Mouse (Mus musculus): ENCODE results near the gene Selplg.
"Not testable (repeated sequence)": the region's sequence is repeated elsewhere in the genome, so short reads cannot be mapped to it uniquely, and the experiment has no call there.

Gene Selplg

DNA sequence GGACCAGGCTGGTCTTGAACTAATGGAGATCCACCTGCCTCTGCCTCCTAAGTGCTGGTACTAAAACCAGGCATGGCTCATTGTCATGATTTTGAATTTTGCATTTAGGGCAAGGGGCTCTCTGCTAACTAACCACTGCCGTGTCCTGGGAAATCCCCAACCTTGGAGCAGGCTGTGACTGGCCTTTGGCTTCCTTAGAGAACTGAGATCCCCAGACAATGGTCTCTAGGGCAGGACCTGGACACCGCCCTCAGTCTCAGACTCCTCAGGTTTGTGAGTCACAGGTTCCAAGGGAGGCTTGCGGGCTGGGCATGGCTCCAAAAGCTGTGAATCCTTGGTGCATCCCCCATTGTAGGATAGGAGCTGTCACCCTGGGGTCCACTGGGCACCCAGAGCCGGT is 5.8 kb downstream of the Selplg start:
- no peak for DNase-seq (ENCODE audit: extremely low read depth, low read depth, low spot score)

DNA sequence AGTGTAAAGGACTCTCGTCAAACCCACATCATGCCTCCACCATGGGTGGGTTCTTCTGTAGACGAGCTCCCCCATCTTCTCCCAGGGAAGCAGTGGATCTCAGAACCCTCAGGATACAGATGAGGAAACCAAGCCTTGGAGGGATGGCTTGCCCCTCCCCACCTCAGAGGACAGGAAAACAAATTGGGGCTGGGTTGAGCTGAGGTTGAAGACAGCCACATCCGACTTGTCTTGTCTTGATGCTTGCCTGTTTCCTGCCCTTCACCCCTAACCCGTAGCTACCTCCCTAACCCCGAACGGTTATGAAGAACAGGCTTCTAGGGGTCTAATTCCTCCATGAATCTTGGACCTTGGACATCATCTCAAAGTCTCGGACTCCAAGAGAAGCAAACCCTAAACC is 6.9 kb downstream of the Selplg start:
- DNase-seq (ENCODE audit: extremely low read depth, low read depth, low spot score): no peak

DNA sequence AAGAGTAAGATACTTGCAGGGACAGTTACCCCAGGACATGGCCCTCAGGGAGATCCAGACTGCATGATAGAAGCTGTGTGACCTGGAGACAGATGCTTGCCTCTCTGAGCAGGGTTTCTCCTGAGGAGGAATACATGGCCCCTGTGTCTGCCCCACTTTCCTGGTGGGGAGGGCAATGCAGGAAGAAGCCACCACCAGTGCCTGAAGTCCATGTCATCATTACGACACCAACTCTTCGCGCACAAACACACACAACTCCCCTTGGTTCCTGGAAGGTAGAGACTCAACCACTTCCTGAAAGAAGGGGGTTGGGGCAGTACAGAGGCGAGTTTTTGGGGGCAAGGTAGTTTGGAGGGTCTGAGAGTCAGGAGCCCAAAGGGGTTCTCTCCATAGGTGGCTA is 8.2 kb downstream of the Selplg start:
- DNase-seq (ENCODE audit: extremely low read depth, low read depth, low spot score): no peak

DNA sequence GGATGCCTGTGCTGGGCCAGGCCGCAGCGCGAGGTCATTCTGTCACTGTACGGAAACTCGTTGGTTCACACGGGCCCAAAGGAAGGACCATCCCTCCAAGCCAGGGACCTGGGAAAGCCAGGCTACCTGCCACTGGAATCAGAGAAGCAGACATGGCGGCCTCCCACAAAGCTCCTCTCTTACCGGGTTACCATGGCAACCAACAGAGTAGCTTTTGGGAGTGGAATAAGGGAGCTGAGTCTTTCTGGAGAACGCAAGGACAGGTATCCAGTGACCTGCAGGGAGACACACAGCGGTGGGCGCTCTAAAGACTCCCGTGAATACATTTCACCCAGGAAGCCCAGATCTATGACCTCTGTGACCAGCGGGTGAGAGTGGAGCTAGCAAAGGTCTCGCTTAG is 13.9 kb downstream of the Selplg start:
- DNase-seq (ENCODE audit: extremely low read depth, low read depth, low spot score): no peak

DNA sequence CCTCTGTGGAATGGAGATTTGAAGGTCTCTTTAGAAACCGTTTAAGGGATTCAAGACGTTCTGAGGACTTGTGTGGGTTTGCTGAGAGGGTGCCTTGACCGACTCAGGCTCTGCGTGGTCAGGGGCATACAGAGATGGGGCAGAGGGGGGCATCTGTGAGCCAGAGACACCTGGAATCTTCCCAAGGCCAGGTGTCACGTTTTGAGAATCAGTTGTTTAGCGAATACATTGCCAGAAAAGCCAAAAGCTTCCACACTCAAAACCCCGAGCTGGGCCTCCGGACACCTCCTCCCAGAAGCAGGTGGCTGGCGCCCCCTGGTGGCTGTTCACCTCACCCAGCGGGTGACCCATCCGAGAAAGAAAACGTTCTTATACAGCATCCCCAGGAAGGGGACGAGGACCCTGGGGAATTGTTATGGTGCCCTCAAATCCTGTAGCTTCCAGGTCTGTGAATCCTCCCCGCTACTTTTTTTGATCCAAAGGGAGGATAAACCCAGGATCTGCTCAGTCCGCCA is 16.7 kb downstream of the Selplg start:
- no peak for DNase-seq (ENCODE audit: extremely low read depth, low read depth, low spot score)

DNA sequence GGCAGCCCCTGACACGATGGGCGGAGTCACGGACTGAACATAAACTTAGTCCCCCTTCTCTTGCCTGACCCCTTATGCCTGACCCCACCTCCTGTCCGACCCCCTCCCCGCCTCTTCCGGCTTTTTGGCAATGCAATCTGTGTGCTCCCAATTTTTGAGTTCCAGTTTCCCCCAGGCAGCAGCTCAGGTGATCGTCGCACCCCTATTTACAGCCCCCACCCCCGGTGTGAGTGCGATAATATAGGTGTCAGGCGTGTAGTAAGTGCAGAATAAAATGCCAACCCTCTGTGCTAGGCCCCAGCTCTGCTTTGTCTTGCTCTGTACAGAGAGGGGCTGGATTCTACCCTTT is 17.4 kb downstream of the Selplg start:
- no peak for DNase-seq (ENCODE audit: extremely low read depth, low read depth, low spot score)

DNA sequence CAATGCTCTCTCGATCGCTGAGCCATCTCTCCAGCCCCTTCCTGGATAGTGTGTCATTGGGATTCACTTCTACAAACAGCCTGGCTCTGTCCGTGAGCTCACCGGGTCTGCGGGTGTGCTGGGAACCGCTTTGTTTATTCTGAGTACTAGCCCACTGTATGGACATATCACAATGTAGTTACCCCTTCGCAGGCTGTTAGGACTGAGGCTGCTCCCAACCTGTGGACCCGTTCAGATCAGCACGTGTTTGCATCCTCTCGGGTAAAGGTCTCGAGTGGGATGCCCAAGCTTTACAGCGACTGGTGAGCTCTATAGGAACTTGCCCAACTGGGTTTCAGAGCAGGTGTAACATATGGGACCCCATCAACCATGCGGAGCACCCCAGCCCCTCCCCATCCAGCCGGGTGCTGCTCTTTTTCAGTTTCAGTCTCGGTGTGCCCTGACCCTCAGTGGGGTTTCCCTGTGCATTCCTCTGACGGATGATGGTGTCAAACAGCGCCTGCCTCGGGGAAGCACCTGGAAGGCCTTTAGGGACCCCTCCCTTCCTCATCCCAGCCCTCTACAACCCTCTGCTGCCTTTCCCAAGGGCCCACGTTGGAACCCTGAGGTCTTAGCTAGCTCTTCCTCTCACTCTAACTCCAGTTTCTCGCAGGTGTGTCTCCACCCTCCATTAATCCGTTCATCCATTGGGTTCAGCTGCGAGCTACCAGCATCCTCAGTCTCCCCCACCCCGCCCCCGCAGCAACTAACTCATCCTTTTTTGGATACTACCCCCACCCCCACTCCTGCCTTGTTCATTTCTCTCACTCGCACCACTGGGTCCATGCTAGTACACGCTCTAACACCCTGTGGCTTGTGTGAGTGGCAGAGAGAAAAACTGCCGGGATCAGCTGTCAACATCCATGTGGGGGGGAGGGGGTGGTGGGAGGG is 18.1 kb downstream of the Selplg start:
- DNase-seq (ENCODE audit: extremely low read depth, low read depth, low spot score): no peak

DNA sequence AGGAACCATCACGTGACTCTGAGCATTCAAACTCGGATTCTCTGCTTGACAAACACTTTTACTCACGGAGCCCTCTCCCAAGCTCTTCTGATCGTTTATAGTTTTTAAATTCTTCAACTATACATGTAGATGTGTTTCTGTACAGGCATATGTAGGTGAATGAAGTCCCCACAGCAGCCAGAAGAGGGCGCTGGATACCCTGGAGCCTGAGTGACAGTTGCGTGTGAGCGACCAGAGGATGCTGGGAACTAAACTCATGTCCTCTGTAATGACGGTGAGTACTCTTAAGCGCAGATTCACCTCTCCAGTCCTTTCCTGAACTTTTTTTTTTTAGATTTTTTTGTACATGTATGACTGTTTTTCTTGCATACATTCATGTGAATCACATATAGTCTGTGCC is 18.8 kb downstream of the Selplg start:
- DNase-seq (ENCODE audit: extremely low read depth, low read depth, low spot score): no peak

DNA sequence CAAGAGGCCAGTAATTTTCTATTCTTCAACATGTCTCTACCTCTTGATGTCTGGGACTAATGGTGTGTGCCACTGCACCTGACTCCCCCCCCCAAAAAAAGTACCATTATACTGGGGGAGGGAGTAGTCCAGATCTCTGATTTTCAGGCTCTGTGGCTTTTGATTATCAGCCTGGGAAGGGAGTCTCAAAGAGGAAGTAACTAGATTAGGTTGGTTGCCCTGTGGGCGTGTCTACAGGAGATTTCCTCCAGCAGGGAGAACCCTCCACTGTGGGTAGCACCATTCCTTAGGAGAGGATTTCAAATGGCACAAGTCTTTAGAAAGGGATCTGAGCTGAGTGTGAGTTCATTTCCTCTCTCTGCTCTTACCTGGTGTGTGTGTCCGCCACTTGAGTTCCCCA is 19.8 kb downstream of the Selplg start:
- no peak for DNase-seq (ENCODE audit: extremely low read depth, low read depth, low spot score)

DNA sequence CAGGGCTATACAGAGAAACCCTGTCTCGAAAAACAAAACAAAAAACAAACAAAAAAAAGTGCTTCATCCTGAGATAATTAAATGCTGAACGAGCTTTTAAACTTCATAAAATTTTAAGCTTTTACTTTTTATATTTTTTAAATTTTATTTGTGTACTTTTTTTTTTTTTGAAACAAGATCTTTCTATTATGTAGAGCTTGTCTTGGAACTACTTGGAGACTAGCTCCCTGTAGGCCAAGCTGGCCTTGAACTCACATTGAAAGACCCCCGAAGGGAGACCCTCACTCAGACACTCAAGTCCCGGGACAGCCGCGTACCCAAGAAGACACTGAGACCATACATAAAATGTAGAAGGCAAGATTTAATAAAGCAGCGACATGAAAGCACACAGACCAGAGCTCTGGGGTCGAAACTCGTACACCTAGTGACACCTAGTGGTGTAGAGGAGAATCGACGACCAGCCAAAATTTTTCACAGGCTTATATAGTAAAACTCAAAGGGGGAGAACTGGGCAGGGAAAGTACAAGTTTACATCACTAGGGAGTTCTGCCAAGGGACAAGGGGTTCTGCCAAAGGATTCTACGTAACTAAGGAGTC is 20.5 kb downstream of the Selplg start:
- DNase-seq (ENCODE audit: extremely low read depth, low read depth, low spot score): not testable (repeated sequence)

DNA sequence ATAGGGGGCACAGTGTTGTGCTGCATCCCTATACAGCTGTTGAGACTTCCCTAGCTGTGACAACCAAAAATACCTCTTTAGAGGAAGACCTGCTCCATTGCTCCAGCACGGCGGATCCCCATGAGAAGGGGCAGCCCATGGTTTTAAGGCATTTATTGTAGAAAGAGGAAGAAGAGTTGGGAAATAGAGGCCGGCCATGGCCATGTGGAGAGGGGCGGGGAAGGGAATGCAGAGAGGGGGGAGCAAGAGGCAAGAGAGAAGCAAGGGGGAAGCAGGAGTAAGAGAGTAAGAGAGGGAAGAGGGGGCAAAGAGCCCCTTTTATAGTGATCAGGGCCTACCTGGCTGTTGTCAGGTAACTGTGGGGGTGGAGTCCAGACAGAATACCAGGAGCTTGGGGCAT is 22.3 kb downstream of the Selplg start:
- DNase-seq (ENCODE audit: extremely low read depth, low read depth, low spot score): no peak

DNA sequence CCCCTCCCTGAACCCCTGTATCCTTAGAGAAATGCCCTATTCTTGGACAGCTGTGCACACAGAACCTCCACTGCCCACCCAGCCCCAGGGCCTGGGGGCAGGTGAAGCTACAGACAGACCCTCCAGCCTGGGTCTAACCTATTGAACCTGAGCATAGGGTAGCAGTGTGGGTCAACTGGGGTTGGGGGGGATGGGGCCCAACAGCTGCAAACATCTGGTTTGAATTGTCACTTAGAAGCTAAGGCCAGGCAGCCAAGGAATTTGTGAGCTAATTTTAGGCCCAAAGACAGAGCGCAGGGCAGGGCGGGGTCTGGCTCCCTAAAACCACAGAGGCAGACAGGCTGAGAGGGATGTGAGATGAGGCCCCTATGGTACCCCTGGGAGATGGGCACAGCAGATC is 24.3 kb downstream of the Selplg start:
- no peak for DNase-seq (ENCODE audit: extremely low read depth, low read depth, low spot score)

DNA sequence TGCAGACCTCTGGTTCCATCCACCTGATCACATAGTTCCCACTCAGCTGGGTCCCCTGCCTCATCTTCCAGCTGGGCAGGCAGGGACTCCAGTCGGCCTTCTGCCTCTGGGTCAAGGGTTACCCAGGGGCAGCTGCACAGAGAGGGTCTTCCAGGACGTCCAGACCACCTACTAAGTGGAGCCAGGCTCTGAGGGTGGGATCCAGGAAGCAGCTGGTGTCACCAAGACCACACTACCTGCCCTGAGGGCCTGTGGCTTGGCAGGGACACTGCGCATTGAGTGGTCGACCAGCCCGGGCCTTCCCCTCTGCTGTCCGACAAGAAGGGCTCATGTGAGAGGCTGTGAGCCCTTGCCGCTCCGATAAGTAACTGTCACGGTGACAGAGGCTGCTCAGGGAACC is 24.7 kb downstream of the Selplg start:
- DNase-seq (ENCODE audit: extremely low read depth, low read depth, low spot score): no peak

DNA sequence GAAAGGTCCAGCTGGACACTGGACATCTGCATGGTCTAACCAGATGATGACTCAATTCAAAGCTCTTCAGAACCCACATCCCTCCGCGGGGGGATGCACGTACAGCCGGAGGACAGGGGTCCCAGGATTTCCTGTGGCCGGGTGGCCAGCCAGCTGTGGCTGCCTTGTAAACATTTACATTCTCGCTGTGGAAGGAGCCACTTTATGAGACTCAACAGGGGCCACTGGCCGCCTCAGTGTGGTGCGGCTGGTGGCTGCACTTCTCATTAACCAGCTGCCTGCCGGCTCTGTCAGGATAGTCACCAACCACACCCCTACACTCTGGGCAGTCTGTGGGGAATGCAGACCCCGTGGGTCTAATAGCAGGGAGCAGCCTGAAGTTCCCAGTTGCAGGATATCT is 26.0 kb downstream of the Selplg start:
- DNase-seq (ENCODE audit: extremely low read depth, low read depth, low spot score): no peak

DNA sequence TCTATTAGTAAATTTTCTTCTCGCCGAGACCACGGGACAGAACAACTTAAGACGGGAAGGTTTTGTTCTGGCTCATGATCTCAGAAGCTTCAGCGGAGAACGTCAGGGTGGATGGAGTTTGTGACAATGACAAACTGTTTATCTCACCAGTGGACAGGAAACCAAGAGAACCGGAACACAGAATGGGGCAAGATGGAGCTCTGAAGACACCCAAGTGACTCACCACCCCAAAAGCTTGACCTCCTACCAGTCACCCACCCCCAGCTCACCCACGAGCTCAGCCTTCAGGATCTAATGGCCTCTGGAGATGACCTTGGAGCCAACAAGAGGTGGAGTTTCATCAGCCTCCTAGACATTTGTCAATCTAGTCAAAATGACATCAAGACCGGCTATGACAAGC is 27.1 kb downstream of the Selplg start:
- DNase-seq (ENCODE audit: extremely low read depth, low read depth, low spot score): no peak

DNA sequence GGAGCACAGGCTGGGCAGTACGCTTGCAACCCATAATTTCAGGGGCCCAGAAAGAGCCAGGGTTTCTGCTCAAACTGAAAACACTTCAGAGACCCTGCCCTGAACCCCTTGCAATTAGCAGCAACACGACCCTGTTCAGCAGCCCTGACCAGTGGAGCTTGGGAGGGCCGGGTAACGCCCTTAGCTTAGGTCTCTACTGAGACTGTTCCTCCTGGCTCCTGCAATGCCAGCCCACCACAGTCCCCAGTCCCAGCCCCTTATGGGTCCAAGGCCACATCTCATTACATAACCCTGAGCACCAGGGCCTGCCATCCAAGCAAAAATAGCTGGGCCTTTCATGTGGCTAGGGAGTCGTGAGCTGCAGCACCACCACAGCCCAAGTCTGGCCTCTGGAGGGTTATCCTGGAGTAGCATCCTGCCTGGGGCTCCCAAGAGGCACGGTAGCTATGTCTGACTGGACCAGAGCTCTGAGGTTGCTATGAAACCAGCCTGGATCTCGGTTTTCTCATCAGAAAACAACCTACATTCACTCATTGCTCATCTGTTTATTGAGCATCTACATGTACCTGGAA is 28.0 kb downstream of the Selplg start:
- no peak for DNase-seq (ENCODE audit: extremely low read depth, low read depth, low spot score)

DNA sequence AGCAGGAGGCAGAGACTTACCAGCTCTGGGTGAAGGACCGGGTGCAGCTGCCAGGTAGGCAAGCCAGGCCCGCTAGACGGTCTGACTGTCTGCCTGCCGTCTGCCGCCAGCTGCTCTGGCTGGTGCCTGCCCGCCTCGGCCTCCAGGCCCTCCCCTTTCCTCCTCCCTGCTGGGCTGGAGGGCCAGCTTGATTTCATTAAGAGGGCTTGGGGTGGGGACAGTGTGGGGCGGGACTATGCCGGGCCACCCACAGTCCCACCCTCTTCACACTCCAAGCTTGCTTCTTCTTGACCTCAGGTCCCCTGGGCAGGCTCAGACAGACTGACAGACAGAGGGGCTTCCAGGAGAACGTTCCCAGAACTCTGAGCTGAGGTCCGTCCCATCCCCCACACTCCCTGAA is 32.2 kb downstream of the Selplg start, which contains the start of gene Tmem119:
Tmem119 (minus strand) TSS at position 237 of the 400 bp plus-strand sequence.
- DNase-seq (ENCODE audit: extremely low read depth, low read depth, low spot score): no peak

DNA sequence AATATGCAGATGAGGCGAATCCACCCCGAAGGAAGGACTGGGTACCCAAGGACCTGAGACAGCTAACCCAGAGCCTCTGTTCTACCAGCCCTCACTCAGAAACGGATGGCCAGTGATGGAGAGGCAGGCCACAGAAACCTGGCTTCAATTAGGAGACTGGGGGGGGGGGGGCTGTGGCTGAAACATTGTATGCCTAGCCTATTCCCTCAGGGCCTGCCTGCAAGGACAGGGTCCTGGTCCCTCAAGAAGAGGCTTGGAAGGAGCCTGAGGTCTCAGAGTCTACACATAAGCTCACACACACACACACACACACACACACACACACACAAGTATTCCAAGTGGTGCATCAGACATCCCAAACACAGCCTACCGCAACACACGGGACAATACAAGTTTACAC is 32.8 kb downstream of the Selplg start:
- no peak for DNase-seq (ENCODE audit: extremely low read depth, low read depth, low spot score)

DNA sequence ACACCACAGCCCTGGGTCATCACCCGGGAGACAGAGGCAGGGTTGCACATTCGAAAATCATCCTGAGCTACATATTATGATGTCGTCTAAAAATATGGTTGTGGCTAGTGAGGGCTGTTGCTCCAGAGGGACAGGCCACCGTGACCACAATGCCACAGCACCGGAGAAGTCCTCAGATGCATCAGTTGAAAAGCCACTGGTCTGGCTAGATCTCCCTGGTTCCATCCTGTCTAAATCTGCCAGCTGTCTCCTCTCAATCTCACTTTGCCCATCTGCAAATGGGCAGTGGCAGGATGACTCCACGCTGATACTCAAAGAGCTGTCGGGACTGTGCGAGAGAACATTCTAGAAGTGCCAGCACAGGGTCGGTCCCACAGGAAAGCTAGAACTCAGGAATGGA is 33.9 kb downstream of the Selplg start:
- DNase-seq (ENCODE audit: extremely low read depth, low read depth, low spot score): no peak

DNA sequence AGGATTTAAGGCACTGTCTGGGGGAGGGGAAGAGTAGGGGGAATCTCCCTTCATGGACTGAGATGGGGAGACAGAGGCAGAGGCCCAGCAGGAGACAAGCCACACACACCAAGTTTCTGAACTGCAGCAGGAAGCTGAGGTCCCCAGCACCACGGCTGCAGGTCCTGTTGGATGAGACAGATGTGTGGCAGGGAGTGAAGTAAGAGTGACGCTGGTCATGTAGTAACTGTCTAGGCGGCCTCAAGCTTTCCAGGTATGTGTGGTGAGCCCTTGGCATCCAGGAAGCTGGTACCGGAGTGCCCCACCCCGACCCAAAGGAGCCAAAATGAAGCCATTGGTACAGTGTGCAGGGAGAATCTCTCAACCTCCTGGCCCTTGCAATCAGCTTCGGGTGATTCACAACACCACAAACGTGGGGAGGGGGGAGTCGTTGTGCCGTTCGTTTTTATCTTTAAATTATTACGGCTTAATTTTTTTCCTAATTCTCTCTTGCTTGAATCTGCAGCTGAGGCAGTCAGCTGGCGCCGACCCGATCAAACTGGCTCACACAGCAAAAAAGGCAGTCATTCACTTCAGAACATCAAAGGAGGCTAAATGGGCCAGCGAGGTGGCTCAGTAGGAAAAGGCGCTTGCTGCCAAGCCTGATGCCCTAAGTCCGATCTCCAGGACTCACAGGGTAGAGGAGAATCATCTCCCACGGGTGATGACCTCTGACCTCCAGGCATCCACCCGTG is 35.1 kb downstream of the Selplg start:
- no peak for DNase-seq (ENCODE audit: extremely low read depth, low read depth, low spot score)

DNA sequence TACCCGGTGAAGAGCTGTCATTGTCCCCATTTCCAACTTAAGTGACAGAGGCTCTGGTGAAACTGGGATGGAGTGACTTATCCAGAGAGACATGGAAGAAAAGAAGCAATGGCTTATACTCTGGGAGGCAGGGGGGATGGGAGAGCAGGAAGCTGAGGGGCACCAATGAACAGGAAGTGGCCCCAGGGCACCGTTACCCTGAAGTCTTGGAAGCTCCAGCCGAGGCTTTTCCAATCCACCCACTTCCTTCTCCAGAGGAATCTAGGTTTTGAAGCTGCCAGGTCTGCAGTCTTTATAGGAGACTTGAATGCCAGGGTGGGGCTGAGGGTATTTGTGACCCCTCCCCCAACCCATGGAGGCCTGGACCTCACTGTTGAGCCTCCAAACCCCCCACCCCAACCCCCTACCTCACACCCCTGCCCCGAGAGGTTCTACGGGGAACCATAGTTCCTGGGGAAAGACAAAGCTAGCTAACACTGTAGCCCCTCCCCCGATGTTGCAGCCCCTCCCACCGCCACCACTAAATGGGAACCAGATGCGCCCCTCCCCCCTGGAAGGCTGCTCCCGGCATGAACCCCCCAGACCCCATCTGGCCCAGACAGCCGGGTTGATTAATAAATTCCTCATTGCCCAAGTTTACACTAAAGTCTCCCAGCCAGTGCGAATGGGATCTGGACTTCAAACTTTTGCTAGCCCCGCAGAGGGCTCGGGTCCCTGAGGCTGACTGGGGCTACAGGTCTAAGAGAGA is 35.9 kb downstream of the Selplg start:
- no peak for DNase-seq (ENCODE audit: extremely low read depth, low read depth, low spot score)
